ENCODE assay signal across 8 mouse cellular contexts in the genomic region with DNA sequence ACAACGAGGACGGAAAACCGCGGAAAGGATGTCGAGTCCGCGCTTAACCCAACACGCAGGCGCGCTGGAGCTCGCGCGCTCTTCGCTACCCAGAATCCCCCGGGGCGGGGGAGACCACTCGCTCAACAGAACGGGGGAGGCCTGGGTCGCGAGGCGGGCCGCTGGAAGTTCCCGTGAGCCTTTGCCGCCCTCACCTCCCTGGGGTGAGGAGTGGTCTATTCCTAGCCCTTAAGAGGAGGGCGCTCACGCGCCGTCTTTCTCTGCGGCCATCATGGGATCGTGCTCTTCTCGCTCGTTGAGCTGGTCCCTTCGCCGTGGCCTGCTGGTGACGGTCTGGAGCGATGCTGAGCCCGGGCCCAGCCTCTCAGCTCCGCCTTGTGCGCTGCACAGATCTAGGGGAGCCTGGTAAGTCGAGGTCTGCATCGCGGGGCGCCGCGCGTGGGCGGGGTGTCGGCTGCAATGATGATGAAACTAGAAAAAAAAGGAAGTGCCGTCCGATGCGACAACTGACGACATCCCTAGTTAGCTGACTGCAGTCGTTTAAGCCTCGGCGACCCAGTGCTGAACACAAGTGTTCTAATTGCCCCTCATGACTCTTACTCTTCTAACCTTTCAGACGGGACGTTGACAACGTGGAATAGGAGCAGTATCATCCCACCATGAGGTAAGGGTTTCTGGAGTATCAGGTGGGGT. TPM values are rescaled to one million over a fixed set of nuclear protein-coding genes. Genes with fewer than 3 reads are reported as not detected.
DNase-seq lines count a peak whose midpoint lies in the region; ATAC-seq lines count a peak whose summit lies in the region.

No protein-coding gene starts in this region.

- no peaks in the 10 kb centered on the region for H3K27me3 ChIP-seq in intestine, embryonic 14.5 days (replicated peaks; ENCODE audit: control insufficient read depth, insufficient read depth, low read length)

- peak overlapping the region; percentile 92 for H3K9ac ChIP-seq in intestine, embryonic 14.5 days (ENCODE audit: low read length)

- H3K4me2 ChIP-seq in intestine, embryonic 14.5 days (ENCODE audit: low read length), result peak overlapping the region; percentile 80

- H3K9me3 ChIP-seq in intestine, embryonic 14.5 days (ENCODE audit: control insufficient read depth, low read length), result no peaks in the 10 kb centered on the region

- peak overlapping the region; percentile 84 for H3K4me3 ChIP-seq in intestine, embryonic 14.5 days (ENCODE audit: low read depth, low read length)

- 0% methylated on average over 58 of the region's 58 CpGs for WGBS in intestine, embryonic 14.5 days

- intact Hi-C loops in gastrocnemius, postnatal 14 days (cut with DNase I; ENCODE audit: low total_unique reads), result no loop called here
- intact Hi-C loops in left cerebral cortex, postnatal 14 days (cut with DNase I), result no loop called here

- H3K36me3 ChIP-seq in intestine, embryonic 14.5 days (ENCODE audit: control insufficient read depth, insufficient read depth, low read length), result peaks cover 44% of the 10 kb centered on the region

- H3K4me1 ChIP-seq in intestine, embryonic 14.5 days (replicated peaks; ENCODE audit: control insufficient read depth, insufficient read depth, low read length), result peaks cover 17% of the 10 kb centered on the region

- peak overlapping the region; percentile 89 for H3K27ac ChIP-seq in intestine, embryonic 14.5 days (ENCODE audit: low read depth)

- ATAC-seq in intestine, embryonic 14.5 days (replicated peaks; ENCODE audit: low FRiP score, low TSS enrichment, low read depth), result peak; percentile 93

- DNase-seq in adrenal gland, adult (ENCODE audit: inconsistent age in 2 of 2, low spot score in 1 of 2), result peak; percentile 98 to 99
- peak; percentile 98 for DNase-seq in embryo, embryonic 10.5 days (ENCODE audit: low spot score)
- DNase-seq in gastrocnemius, postnatal 14 days, result peak; percentile 96
- peak; percentile 95 for DNase-seq in intestine, embryonic 14.5 days (ENCODE audit: low spot score)
- peak; percentile 98 for DNase-seq in left cerebral cortex, postnatal 14 days (ENCODE audit: low spot score in 2 of 2)
- peak; percentile 99 for DNase-seq in mesoderm, embryonic 11.5 days (ENCODE audit: low read depth, low spot score)
- DNase-seq in right cerebral cortex, postnatal 36 days (ENCODE audit: low spot score in 2 of 2), result peak; percentile 95 to 96
- DNase-seq in yolk sac, embryonic 10.5 days (ENCODE audit: low spot score), result peak; percentile 98

RNA-seq across cellular contexts. Expression of a gene that starts 28.5 kb away (rescaled TPM):
- total RNA-seq in gastrocnemius, postnatal 14 days (2021), result 1 to 10 TPM; 1.7 to 2.4 TPM
- 11.6 and 12.4 TPM in 2 replicates for polyA plus RNA-seq in intestine, embryonic 14.5 days (2014; fragmentation: Nextera tagmentation; extraction: Ambion mirVana)
- total RNA-seq in left cerebral cortex, postnatal 14 days (2021), result 10 to 100 TPM; 21.9 to 22.2 TPM

RNA-seq across cellular contexts. Expression of a gene that starts 45.6 kb away (rescaled TPM):
- total RNA-seq in gastrocnemius, postnatal 14 days (2021), result 1 to 10 TPM; 7.2 to 8.8 TPM
- polyA plus RNA-seq in intestine, embryonic 14.5 days (2014; fragmentation: Nextera tagmentation; extraction: Ambion mirVana), result 12.9 and 13.7 TPM in 2 replicates
- total RNA-seq in left cerebral cortex, postnatal 14 days (2021), result 10 to 100 TPM; 16.4 to 16.8 TPM

RNA-seq across cellular contexts. Expression of a gene that starts 45.7 kb away (rescaled TPM):
- total RNA-seq in gastrocnemius, postnatal 14 days (2021), result 1 to 10 TPM; 5.5 to 7.8 TPM
- 56.7 and 57.4 TPM in 2 replicates for polyA plus RNA-seq in intestine, embryonic 14.5 days (2014; fragmentation: Nextera tagmentation; extraction: Ambion mirVana)
- 10 to 100 TPM; 23.4 to 24.2 TPM for total RNA-seq in left cerebral cortex, postnatal 14 days (2021)

RNA-seq across cellular contexts. Expression of a gene that starts 51.8 kb away (rescaled TPM):
- 1,000 to 10,000 TPM; 1,001 to 1,005 TPM for total RNA-seq in gastrocnemius, postnatal 14 days (2021)
- 2,820 and 3,158 TPM in 2 replicates for polyA plus RNA-seq in intestine, embryonic 14.5 days (2014; fragmentation: Nextera tagmentation; extraction: Ambion mirVana)
- 1,000 to 10,000 TPM; 1,710 to 1,861 TPM for total RNA-seq in left cerebral cortex, postnatal 14 days (2021)

Comparison
In these comparisons a context has a peak if more than half of its experiments do, and no peak if none do; other contexts are left out.
1. Peak in every context shown above with its lines: DNase-seq, ATAC-seq, H3K4me3 ChIP-seq and H3K27ac ChIP-seq.
2. RNA of a gene that starts 28.5 kb away (total RNA-seq): 21.9 to 22.2 TPM in left cerebral cortex, postnatal 14 days; 1.7 to 2.4 TPM in gastrocnemius, postnatal 14 days; every median in the first group is over 4 times any median in the second.